Mouse (Mus musculus) adrenal gland, adult 8-10 months (tissue): Measurements from ENCODE around the gene Usp25. TPM values are rescaled to one million over a fixed set of nuclear protein-coding genes. Genes with fewer than 3 reads are reported as not detected.
A peak's percentile ranks its signal among the peaks of the same experiment; 100 is the strongest.

ENCODE experiments used
- DNase-seq: peaks from one replicate; pipeline ENCODE4 v3.0.0; 2022
- total RNA-seq, 4 experiments: library from RNA; stranded (reverse); gene quantifications; 2 replicates each; pipeline ENCODE4 v1.2.4; 2022

Gene Usp25
- total RNA-seq, 4 experiments from 2014 or later: 42.3 to 50.7 (median 48.2) TPM

DNA sequence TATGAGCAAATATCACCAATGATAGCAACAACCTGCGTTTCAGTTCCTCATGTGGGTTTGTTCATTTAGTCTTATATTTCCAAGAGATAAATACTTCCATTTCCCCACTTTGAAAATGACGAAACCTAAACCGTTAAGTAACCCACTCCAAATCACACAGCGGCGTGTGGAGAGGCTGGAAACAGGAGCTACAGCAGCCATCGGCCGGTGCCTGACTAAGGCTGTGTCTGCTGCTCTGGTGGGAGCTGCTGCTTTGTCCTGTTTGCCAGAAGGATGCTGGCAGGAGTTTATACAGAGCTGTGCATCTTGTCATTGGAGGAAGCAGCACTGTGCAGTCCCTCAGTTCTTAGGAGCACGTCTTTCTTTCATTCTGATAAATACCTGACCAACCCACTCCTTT is 21.2 kb downstream of the Usp25 start:
- no peak for DNase-seq

DNA sequence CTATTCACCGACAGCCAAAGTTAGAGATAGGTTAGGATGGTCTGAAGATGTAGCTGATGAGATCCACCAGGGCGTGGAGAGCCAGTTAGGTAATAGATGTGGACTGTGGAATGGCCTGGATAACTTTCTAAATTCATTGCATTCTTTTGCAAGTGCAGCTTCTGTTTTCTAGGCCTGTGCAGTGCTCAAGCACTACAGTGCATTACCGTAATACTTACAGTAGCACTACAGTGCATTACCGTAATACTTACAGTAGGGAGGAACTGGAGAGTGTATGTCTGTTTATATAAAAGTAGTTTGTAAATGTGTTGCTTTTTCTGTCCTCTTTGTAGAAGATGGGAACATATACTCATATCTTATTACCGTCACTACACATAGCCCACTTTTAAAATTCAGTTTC is 28.1 kb downstream of the Usp25 start:
- DNase-seq: no peak

DNA sequence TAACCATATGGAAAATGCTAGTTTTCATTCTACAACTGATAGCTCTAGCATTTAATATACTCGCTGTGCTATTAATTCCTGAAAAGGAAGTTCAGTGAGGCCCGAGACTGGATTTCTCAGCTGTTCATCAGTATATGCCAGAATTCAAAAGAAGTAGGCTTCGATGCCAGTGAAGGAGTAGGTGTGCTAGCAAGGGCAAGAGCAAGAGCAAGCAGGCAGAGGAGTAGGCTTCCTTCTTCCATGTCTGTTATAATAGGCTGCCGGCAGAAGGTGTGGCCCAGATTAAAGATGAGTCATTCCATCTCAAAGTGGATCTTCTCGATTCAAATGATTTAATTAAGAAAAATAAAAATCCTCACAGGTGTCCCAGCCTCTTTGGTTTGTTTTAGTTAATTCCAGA is 30.0 kb downstream of the Usp25 start:
- no peak for DNase-seq

DNA sequence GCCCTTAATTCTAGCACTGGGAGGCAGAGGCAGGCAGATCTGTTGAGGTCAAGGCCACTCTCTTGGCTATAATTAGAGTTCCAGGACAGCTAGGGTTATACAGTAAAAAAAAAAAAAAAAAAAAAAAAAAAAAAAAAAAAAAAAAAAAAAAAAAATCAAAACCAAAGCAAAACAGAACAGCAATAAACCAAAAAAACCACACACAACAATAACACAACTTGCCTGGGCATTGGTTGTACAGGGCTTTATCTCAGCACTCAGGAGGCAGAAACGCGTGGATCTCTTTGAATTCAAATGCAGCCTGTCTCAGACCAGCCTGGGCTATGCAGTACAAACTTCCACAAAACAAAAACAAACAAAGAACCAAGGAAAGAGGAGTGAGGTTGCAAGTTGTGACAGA is 40.7 kb downstream of the Usp25 start:
- no peak for DNase-seq

DNA sequence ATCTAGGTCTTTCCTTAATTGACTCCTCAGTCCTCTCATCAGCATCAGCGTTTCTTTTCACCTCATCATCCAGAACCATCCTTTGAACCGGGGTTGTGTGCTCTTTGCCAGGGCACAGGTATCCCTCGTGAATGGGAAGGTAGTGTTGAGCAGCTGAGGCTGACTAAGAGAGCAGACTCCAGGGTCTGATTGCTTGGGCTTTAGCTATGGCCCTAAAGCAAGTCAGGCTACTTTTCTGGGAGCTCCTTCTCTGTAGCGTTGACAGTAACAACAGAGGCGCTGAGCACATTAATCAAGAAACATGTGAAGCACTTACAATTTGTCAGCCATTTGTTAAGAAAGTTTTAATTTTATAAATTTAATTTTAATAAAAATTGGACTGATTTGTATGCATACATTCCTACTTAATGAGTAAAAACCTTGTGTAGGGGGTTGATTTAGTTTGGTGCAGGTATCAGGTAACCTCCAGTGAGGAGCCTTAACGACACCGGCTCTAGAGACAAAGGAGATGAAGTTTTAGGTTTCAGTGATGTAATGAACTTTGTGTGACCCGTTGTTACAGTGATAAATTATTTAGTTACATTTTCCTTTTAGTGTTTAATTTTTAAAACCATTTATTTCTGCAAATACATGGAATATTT is 42.1 kb downstream of the Usp25 start:
- no peak for DNase-seq

DNA sequence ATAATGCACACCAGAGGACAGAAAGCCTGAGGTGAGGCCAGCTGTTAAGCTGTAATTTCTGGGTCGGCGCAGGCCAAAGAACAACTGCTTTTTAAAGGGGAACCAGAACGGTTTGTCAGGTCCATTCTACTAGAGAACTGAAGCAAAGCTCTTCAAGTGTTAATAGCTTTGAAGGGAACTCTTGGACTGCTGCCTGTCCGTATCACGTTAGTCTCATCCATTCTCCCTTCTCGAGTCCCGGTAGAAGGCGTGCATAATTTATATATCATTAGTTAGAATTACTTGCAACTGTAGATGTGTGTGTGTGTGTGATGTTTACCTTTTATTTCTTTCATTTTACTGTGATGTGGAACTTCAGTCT is 42.6 kb downstream of the Usp25 start:
- DNase-seq: no peak

DNA sequence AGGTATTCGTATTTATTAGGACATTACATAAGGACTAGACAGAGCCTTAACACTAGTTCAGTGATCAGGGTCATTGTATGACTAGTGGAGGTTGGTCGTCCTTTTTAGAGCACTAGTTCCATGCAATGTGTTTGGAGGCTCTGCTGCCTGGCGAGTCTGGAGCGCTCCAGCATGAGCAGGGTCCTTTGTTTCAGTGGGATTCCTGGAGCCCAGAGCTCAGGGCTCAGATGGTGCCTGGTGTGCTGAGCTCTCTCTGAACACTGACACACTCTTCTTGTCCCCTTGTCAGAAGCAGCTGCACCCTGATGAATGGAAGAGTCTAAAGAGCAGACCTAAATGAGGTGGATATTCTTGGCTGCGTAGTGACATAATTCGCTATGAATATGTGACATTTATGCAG is 45.1 kb downstream of the Usp25 start:
- DNase-seq: no peak

DNA sequence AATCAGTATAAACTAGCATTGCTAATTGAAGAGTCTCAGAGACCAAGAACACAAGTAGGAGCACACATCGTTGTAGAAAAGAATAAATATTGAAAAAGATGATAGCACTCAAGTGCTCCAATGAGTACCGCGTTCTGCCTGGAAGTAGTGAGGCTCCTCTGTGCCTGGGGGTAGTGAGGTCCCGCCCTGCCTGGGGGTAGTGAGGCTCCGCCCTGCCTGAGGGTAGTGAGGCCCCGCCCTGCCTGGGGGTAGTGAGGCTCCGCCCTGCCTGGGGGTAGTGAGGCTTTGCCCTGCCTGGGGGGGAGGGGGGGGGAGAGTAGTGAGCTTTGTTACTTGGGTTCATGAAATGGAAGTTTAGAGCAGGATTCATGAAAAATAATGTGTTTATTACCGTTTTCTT is 46.7 kb downstream of the Usp25 start:
- peak; percentile 12 for DNase-seq

DNA sequence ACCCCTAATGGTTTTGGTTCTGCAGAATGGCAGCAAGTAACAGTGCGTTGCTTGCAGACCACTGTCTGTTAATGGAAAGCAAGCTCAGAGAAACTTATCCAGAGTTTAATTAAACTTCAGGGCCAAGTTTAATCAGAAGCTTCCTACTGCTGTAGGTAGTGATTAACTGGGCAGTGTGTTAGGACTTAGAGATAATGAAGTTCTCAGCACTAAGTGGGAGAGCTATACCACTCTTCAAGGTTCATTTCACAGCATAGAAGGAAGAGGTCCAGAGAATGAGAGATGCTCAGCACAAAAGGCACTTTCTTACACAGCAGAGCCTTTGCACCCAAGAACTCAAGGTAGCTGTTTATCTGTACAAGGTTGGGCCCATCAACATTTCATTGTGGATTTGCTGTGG is 50.4 kb downstream of the Usp25 start:
- DNase-seq: no peak

DNA sequence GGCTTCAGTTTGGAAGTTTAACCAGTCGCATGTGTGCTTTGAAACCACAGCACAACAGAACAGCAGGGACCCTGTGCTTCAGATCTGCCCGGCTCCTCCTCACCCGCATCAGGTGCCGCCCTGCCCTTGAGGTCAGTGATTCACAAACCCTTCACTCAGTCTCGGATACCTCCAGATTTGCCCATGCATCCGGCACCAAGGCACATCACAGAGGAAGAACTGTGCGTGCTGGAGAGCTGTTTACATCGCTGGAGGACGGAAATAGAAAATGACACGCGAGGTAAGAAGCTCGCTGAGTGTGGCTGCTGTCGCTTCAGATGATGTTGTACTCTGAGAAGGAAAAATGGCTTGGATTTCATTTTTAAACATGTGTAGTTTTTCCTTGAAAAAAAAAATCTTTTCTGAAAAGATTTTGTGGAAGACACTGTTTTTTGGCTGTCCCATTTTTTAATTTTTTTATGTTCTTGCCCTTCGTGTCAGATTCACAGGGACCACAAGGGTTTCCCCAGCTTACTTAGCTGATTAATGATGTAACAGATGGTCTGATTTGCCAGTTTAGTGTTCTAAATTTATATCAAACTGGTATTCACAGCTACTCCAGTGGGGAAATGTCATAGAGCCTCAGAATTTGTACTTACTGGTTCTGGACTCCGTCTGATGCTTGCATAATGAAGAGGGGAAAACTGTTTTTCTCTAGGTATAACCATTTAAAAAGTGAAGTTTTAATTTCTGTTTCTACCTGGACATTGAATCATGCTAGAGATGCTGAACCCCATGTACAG is 63.6 kb downstream of the Usp25 start:
- DNase-seq: no peak

DNA sequence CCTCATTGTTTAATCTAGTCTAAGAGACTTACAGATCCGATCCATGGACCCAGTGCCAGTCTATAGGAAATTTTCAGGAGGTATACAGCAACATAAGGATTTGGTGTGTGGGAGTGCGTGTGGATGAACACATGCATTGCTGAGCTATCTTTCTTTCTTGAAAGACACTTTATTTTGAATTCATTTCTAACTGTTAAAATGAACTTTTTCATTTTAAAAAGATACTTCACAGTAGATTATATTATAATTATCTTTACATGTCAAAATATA is 64.2 kb downstream of the Usp25 start:
- DNase-seq: no peak

DNA sequence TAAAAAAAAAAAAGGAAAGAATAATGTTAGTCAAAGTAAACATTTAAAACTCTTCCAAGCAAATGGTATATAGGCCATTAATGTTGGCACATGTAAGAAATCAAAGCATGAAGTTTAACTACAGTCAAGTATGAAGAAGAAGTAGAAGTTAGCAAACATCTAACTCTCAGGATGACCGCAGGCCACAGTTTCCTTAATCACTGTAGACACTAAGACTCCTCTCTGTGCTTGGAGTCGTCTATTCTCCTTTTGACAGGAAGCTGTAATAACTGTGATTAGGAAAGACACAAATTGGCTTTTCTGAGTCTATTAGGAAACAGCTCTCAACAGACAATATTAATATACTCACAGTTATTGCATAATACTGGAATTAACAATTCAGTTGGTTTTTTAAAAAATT is 70.6 kb downstream of the Usp25 start:
- no peak for DNase-seq

DNA sequence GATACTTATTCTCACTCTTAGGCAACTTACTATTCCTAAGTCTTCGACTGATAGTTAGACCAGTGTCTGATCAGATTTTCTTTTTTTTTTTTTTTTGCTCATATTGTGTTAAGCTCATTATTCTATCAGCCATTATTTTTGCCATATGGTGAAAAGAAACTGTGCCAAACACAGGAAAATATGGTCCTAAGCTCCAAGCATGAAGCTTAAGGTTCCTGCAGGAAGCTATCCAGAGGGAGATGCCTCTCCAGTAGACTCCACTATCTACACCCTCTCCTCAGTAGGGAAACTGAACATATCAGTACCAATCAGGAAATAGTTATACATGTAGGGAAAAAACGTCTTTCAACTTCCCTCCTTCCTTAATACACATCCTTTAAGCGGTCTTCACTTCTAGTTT is 76.3 kb downstream of the Usp25 start:
- no peak for DNase-seq

DNA sequence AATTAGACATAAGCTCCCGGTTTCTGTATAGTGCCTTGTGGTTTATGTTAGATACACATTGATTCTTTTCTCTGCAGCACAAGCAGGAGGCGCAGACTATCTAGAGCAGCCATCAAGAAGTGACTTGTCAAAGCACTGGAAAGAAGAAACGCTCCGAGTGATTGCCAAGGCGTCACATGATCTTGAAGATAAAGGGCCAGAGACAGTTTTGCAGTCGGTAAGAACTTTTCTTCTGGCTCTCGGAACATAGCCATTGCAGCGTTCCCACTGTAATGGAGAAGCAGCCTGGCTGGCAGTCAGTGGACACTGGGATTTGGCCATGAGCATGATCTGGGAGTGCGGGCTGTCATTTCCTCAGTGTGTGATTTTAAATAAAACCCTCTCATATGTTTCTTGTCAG is 80.0 kb downstream of the Usp25 start:
- no peak for DNase-seq

DNA sequence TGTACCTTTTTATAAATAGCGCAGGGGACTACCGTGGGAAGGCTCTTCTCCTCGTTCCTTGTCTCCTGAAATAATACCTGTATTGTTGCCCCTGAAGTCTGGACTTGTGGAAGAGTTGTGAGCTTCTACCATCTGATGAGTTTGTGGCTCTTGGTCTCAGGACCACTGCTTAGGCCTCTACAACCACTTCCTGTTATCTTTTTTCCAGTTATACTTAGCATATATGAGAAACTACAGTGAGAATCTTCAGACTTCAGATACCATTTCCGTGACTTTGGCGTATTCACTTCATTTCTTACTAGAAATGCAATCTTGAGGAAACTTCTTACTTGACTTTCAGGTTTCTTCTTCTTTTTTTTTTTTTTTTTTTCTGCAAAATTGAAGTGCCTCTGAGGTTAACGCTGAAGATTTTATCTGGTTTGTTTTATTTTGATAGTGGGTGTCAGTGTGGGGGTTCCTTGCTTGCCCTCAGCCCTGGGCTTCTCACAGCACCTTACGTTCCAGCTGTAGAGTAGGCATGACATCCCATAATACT is 81.6 kb downstream of the Usp25 start:
- no peak for DNase-seq

DNA sequence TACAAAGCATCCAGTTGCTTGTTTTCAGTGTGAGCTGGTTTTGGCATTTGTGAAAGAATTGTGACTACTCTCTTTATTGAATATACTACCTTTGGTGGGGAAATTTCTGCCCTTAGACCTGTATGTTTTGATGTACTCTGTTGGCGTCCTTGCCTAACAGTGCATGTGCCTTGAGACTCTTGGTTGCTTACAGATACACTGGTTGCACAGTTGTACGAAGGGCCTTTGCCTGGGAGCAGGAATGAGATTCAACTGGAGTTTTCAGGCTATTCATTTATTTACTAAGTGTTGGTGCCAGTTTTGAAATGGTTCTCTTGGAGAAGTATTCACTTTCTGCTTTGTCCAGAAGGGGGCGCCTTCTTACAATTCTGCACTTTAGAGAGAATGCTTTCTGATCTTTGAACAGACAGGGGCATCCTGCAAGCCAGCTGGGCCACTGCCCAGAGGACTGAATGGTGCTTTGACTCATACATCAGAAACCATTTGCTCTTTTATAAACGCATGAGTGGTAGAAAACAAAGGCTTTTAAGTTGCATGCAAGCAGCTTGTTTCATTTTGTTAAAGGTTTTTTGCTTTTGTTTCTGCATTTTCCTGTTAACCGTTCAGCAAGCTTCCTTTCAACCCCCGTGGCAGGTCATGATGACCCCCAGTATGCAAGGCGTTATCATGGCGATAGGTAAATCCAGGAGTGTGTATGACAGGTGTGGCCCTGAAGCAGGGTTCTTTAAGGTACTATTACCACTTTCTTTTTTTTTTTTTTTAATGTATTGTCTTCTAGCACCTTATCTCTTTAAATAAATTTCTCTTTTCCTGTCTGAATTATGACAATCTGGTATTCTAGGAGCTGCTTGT is 85.7 kb downstream of the Usp25 start:
- DNase-seq: peak; percentile 55

DNA sequence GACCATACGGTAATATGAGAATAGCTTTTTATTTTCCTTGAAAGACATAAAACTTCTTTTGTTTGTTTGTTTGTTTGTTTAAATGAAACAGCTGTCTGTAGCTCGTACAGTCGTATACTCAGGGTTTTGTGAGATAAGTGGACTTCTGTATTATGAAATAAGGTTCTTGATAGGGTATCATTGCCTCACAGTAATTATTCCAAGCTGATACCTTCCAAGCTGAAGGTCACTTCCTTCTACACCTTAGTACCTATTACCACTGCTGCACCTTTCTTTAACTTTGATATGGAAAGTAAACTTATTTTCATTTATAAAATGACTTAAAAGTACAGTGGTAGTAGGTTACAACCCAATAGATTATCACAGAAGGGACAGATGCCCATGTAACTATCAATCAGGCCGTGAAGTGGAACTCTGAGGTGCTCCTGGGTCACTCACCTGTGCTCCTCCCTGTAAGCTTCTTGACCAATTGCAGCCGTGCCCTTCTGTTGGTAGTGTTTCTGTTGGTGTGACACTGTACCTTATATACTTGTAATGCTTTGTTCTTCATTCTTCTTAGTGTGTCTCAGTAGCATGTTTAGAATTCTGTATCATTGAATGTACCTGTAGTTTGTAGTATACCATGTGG is 90.2 kb downstream of the Usp25 start:
- DNase-seq: no peak

DNA sequence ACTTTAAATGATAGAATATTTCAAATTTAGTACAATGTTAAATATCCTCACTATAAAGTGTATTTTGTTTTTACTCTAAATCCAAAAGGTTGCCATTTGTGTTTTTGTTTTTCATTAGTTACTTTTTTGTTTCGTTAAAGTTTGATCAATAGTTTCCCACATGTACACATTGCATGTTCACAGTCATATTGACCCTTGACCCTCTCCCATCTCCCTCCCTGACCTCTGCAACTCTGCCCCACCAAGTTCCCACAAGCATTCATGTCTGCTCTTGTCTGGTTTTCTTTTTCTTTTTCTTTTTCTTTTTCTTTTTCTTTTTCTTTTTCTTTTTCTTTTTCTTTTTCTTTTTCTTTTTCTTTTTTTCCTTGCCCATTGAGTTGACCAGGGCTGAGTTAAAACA is 97.8 kb downstream of the Usp25 start:
- DNase-seq: no peak

DNA sequence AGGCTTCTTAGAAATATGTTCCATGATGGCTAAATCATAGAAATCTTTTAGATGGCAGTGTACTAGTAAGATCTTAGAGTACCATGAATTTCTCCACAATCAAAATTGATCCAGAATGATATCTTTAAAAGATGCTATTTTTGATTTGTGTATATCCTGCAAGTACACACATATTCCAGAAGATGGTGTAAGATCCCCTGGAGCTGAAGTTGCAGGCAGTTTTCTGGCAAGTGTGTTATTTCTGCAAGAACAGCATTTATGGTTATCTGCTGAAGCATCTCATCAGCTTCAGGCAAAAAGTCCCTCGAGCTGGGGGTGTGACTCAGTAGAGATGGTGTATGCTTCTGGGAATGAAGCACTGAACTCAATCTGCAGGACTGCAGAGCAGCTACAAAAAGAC is 112.4 kb downstream of the Usp25 start:
- no peak for DNase-seq

DNA sequence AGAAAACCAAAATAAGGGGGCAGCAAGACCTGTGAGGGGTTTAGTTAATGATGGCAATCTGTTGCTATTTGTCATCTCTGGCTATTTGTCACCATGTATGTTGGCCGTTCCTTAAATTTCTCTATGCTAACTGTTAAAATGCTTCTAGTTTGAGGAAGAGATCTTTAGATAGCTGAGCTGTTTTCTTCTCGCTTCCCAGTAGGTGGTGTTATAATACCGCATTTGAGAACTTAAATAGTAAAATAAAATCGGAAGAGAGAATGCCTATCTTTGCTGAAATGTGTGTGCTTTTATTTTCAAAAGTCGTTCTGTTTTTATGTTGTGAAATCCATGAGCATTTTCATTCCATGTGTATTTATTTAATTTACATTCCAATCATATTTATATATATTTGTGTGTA is 115.2 kb downstream of the Usp25 start:
- no peak for DNase-seq

DNA sequence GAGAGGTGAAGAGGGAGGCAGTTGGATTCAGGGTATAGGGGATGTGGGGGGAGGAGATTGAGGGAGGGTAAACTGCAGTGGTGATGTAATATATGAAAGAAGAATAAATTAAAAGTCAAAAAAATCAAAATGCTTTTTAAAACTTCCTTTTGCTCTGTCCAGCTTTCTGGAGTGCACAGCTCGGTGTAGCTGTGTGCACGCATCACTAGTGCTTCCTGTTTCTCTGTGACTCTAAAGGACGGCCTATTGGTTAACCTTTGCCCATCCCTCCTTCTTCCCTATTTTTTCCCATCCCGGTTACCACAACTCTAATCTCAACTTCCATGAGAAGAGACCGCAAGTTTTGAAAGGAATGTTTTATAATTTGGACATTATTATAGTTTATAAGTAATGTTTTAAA is 119.5 kb downstream of the Usp25 start:
- DNase-seq: no peak

DNA sequence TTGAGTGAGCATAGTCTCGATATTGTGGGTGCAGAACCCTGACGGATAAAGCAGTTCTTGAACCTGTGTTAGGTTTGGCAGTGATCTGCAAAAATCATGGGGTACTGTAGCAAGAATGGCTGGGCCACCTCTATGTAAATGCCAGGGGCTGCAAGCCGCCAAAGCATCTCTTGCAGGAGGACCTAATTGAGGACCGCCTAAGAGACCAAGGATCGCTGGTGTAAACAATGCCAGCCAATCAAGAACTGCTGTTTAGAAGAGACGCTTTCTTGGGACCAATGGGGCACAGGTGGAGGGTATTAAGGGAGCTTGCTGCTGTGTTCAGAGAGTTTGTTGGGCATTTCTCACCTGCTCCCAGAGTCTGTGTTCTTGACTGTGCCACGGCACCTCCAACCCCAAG is 127.1 kb downstream of the Usp25 start:
- no peak for DNase-seq

DNA sequence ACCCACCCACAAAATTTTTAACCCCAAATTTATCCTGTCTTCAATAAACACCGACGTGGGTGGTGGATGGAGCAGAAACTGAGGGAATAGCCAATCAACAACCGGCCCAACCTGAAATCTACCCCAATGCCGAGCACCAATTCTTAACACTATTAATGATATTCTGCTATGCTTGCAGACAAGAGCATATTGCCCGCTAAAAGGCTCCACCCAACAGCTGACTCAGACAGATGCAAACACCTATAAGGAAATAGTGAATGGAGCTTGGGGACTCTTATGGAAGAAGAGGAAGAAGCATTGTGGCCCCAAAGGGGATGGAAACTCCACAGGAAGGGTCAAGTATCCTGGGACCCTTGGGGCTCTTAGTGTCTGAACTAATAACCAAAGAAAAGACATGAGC is 133.3 kb downstream of the Usp25 start:
- no peak for DNase-seq
